Mouse (Mus musculus) embryonic facial prominence, embryonic 12.5 days (tissue): ENCODE measurements around the gene P4ha1. TPM values are rescaled to one million over a fixed set of nuclear protein-coding genes. Genes with fewer than 3 reads are reported as not detected.
"Not testable (repeated sequence)": the region's sequence is repeated elsewhere in the genome, so short reads cannot be mapped to it uniquely, and the experiment has no call there.

Source experiments
- ATAC-seq: fragments of 200-750 bp; cut with Nextera tagmentation; 2 replicates; pipeline ENCODE4 v1.8.0; 2017; ENCODE audit not compliant: insufficient number of reproducible peaks, insufficient read depth, low FRiP score, low TSS enrichment
- H3K27ac ChIP-seq: fragments of 300-500 bp; sonication (generic); 2 replicates; pipeline ENCODE4 v1.5.1; 2016; ENCODE audit warnings: mild to moderate bottlenecking
- H3K27me3 ChIP-seq: fragments of 300-500 bp; sonication (generic); 2 replicates; pipeline ENCODE4 v1.6.1; 2016; ENCODE audit warnings: mild to moderate bottlenecking, moderate library complexity
- H3K36me3 ChIP-seq: fragments of 300-500 bp; sonication (generic); 2 replicates; pipeline ENCODE4 v1.6.1; 2016; ENCODE audit warnings: mild to moderate bottlenecking
- H3K4me1 ChIP-seq: fragments of 300-500 bp; sonication (generic); 2 replicates; pipeline ENCODE4 v1.6.1; 2016
- H3K4me2 ChIP-seq: fragments of 300-500 bp; sonication (generic); replicated peaks from 2 replicates; pipeline ENCODE4 v1.6.1; 2016; ENCODE audit warnings: mild to moderate bottlenecking, moderate library complexity
- H3K4me3 ChIP-seq: fragments of 300-500 bp; sonication (generic); 2 replicates; pipeline ENCODE4 v1.5.1; 2016; ENCODE audit warnings: mild to moderate bottlenecking
- H3K9ac ChIP-seq: fragments of 300-500 bp; sonication (generic); 2 replicates; pipeline ENCODE4 v1.6.1; 2016; ENCODE audit warnings: mild to moderate bottlenecking, moderate library complexity
- H3K9me3 ChIP-seq: fragments of 300-500 bp; sonication (generic); 2 replicates; pipeline ENCODE4 v1.6.1; 2016; ENCODE audit warnings: mild to moderate bottlenecking, moderate library complexity
- WGBS: fragments of 180-500 bp; shearing (Covaris S2); methylation state at CpG from one replicate; pipeline ENCODE4 v1.1.7; 2016; 5-methylcytosine and 5-hydroxymethylcytosine counted together
- polyA plus RNA-seq: library from polyadenylated mRNA; unstranded; fragments of >200 nt; fragmentation: Nextera tagmentation; extraction: Ambion mirVana; gene quantifications from 2 replicates; pipeline ENCODE4 v1.2.1, GENCODE M21; 2016

P4ha1 gene
- polyA plus RNA-seq, 1 experiment from 2014 or later: 61.2 TPM

- WGBS: 25% methylated on average over 3 of the region's 3 CpGs
- Histone ChIP-seq H3K27ac (no peak overlapping the region), H3K4me1 (no peaks in the 10 kb centered on the region), H3K9me3 (0 out of 2 replicates have a peak, but pooled peaks cover 3% of the 10 kb centered on the region), H3K4me2 (no peak overlapping the region), H3K4me3 (no peak overlapping the region), H3K27me3 (no peaks in the 10 kb centered on the region), H3K36me3 (0 out of 2 replicates have a peak, but pooled peaks cover 5% of the 10 kb centered on the region), H3K9ac (no peak overlapping the region)
- no peak for ATAC-seq
These were observed 56.8 kb downstream of the P4ha1 start for GRCm38 (mm10) chr10:59379927-59380326.

- Histone ChIP-seq H3K4me3 (no peak overlapping the region), H3K4me2 (no peak overlapping the region), H3K36me3 (0 out of 2 replicates have a peak, but pooled peaks cover 5% of the 10 kb centered on the region), H3K27ac (no peak overlapping the region), H3K27me3 (no peaks in the 10 kb centered on the region), H3K9ac (no peak overlapping the region), H3K4me1 (no peaks in the 10 kb centered on the region), H3K9me3 (0 out of 2 replicates have a peak, but pooled peaks cover 3% of the 10 kb centered on the region)
- ATAC-seq: 0 out of 2 replicates have a peak, but pooled peaks have one; percentile 56
- WGBS: 53% methylated on average over 2 of the region's 2 CpGs
These were observed 57.3 kb downstream of the P4ha1 start for GRCm38 (mm10) chr10:59380411-59380821.

DNA sequence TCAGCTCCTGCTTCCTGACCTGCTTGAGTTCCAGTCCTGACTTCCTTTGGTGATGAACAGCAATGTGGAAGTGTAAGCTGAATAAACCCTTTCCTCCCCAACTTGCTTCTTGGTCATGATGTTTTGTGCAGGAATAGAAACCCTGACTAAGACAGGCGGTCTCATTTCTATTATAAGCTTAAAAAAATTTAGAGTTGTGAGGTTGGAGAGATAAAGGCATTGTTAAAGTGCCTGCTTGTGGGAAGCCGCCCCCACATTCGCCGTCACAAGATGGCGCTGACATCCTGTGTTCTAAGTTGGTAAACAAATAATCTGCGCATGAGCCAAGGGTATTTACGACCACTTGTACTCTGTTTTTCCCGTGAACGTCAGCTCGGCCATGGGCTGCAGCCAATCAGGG lies 58.5 kb downstream of the P4ha1 start:
- H3K4me1 ChIP-seq, H3K4me3 ChIP-seq, H3K4me2 ChIP-seq, H3K9me3 ChIP-seq, H3K36me3 ChIP-seq, H3K9ac ChIP-seq, H3K27me3 ChIP-seq, H3K27ac ChIP-seq, ATAC-seq: not testable (repeated sequence)
- 82% methylated on average over 7 of the region's 10 CpGs for WGBS

DNA sequence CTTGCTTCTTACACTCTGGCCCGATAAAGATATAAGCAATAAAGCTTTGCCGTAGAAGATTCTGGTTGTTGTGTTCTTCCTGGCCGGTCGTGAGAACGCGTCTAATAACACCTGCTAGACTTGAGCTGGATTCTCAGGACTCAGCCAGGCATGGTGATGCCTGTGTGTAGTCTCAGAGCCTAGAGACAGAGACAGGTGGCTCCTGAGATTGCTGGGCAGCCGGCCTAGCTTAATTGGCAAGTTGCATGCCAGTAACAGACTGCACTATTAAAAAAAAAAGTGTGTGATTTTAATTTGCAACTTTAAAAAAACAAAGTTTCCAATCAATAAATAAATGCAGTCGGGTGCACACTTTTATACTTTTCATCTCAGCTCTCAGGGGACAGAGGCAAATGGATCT lies 63.9 kb downstream of the P4ha1 start:
- H3K4me1 ChIP-seq: no peaks in the 10 kb centered on the region
- H3K9me3 ChIP-seq: 0 out of 2 replicates have a peak, but pooled peaks cover 12% of the 10 kb centered on the region
- no peak for ATAC-seq
- H3K4me3 ChIP-seq: no peak overlapping the region
- no peak overlapping the region for H3K9ac ChIP-seq
- WGBS: 89% methylated on average over 8 of the region's 8 CpGs
- no peaks in the 10 kb centered on the region for H3K27me3 ChIP-seq
- H3K27ac ChIP-seq: no peak overlapping the region
- H3K4me2 ChIP-seq: no peak overlapping the region
- H3K36me3 ChIP-seq: no peaks in the 10 kb centered on the region

DNA sequence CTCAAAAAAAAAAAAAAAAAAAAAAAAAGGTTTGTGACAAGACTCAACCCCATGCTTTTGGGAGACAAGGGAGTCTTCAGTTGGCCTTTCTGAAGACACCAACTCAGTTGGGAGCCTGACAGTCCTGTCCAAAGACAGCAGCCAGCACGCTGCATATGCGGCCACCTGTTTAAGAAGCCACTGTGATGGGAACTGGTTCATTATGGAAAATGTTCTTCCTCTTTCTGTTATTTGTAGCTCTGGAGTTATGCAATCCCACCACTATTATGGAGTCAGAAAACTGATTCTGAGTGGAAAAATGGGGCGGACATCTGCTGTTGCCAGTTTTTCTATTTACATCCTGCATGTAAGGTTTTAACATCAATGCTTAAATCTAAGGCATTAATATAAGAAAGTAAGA lies 66.6 kb downstream of the P4ha1 start:
- no peak overlapping the region for H3K4me3 ChIP-seq
- H3K4me2 ChIP-seq: no peak overlapping the region
- no peaks in the 10 kb centered on the region for H3K36me3 ChIP-seq
- WGBS: 95% methylated on average over 3 of the region's 3 CpGs
- H3K9me3 ChIP-seq: 0 out of 2 replicates have a peak, but pooled peaks cover 12% of the 10 kb centered on the region
- H3K27me3 ChIP-seq: no peaks in the 10 kb centered on the region
- H3K27ac ChIP-seq: no peak overlapping the region
- no peaks in the 10 kb centered on the region for H3K4me1 ChIP-seq
- no peak overlapping the region for H3K9ac ChIP-seq
- no peak for ATAC-seq

DNA sequence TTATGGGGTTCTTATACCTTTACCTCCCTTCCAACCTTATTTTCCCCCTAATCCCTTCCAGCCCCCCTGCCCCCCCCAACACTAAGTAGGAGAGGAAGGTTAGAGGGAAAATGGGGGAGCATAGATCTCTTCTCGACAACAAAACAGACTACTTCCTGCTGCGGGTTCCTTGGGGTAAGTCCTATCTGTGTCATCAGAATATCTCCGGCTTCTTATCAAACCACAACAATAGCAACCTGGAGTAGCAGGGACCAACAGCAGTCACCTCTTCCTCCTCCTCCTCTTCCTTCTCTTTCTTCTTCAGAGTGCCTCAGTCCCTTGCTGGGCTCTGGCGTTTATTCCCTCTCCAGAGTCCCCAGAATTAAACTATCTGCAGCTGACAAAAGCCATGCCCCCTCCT lies 68.8 kb downstream of the P4ha1 start:
- no peaks in the 10 kb centered on the region for H3K4me1 ChIP-seq
- H3K4me3 ChIP-seq: no peak overlapping the region
- no peaks in the 10 kb centered on the region for H3K27me3 ChIP-seq
- no peak overlapping the region for H3K4me2 ChIP-seq
- 0 out of 2 replicates have a peak, but pooled peaks cover 12% of the 10 kb centered on the region for H3K9me3 ChIP-seq
- no peaks in the 10 kb centered on the region for H3K36me3 ChIP-seq
- 74% methylated on average over 4 of the region's 4 CpGs for WGBS
- ATAC-seq: no peak
- no peak overlapping the region for H3K9ac ChIP-seq
- no peak overlapping the region for H3K27ac ChIP-seq

GRCm38 (mm10) chr10:59395461-59395860 lies 72.4 kb downstream of the P4ha1 start, which contains the start of gene Gm10273:
Gene Gm10273, plus strand, starts transcription at chr10:59395632.
- not testable (repeated sequence) for ATAC-seq, H3K4me2 ChIP-seq, H3K36me3 ChIP-seq, H3K9ac ChIP-seq, H3K4me3 ChIP-seq, H3K27me3 ChIP-seq, H3K9me3 ChIP-seq, H3K4me1 ChIP-seq, H3K27ac ChIP-seq
- 85% methylated on average over 12 of the region's 25 CpGs for WGBS

DNA sequence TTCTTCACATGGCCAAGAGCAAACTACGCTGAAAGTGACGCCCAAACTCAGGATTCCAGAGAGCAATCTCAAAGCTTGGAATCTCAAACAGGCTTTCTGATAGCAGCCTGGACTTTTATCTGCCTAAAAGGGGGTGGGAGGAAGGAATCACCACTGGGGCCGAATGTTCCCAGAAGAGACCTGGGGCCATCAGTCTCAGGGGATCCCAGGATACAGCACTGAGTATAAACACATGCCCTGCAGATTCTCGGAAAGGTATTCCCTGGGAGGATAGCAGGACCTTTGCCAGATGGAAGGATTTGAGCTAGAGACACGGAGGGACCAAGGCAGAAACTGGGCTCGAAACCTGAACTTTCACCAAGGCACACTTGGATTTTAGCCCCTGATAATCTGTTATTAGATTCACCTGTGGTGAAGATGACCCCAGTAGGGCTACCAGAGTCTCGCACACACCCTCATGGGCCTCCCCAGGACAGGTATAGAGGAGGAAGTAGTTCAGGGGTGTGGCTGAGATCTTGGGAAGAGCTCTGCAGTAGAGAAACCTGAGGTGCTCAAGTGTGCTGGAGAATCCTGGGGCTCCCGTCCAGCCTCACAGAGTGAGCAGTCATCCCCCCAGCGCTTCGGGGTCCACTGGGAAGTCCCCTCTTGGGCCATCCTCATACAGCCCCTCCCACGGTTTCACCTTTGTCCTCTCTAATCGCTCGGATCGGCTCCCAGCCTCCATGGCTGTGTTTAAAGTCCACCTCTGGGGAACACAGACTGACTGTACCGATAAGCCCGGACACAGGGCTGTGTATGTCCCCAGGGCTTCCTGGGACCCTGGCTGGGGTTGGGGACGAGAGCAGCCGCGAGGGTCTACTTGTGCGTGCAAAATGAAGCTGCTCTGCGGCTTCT lies 80.0 kb downstream of the P4ha1 start, which contains the start of gene Pla2g12b:
Gene Pla2g12b, plus strand, starts transcription at position 762 of the 894 bp plus-strand sequence.
- WGBS: 61% methylated on average over 21 of the region's 21 CpGs
- Histone ChIP-seq H3K27ac (no peak within 1 kb of the TSS), H3K36me3 (no peaks in the 10 kb centered on the region), H3K4me3 (no peak within 1 kb of the TSS), H3K27me3 (no peaks in the 10 kb centered on the region), H3K9me3 (no peaks in the 10 kb centered on the region), H3K4me2 (no peak within 1 kb of the TSS), H3K9ac (no peak within 1 kb of the TSS), H3K4me1 (0 out of 2 replicates have a peak, but pooled peaks cover 6% of the 10 kb centered on the region)
- ATAC-seq: no peak

GRCm38 (mm10) chr10:59403793-59404149 lies 80.7 kb downstream of the P4ha1 start:
- H3K27ac ChIP-seq: no peak overlapping the region
- no peaks in the 10 kb centered on the region for H3K36me3 ChIP-seq
- no peak overlapping the region for H3K9ac ChIP-seq
- no peaks in the 10 kb centered on the region for H3K9me3 ChIP-seq
- no peak for ATAC-seq
- 61% methylated on average over 10 of the region's 10 CpGs for WGBS
- H3K4me2 ChIP-seq: no peak overlapping the region
- H3K4me1 ChIP-seq: 0 out of 2 replicates have a peak, but pooled peaks cover 9% of the 10 kb centered on the region
- H3K4me3 ChIP-seq: no peak overlapping the region
- H3K27me3 ChIP-seq: no peaks in the 10 kb centered on the region

GRCm38 (mm10) chr10:59408499-59408898 lies 85.4 kb downstream of the P4ha1 start:
- H3K27me3 ChIP-seq: no peaks in the 10 kb centered on the region
- H3K9ac ChIP-seq: no peak overlapping the region
- WGBS: 62% methylated on average over 6 of the region's 6 CpGs
- no peak overlapping the region for H3K4me3 ChIP-seq
- no peaks in the 10 kb centered on the region for H3K36me3 ChIP-seq
- H3K27ac ChIP-seq: no peak overlapping the region
- H3K9me3 ChIP-seq: no peaks in the 10 kb centered on the region
- 0 out of 2 replicates have a peak, but pooled peaks cover 9% of the 10 kb centered on the region for H3K4me1 ChIP-seq
- no peak overlapping the region for H3K4me2 ChIP-seq
- ATAC-seq: no peak

DNA sequence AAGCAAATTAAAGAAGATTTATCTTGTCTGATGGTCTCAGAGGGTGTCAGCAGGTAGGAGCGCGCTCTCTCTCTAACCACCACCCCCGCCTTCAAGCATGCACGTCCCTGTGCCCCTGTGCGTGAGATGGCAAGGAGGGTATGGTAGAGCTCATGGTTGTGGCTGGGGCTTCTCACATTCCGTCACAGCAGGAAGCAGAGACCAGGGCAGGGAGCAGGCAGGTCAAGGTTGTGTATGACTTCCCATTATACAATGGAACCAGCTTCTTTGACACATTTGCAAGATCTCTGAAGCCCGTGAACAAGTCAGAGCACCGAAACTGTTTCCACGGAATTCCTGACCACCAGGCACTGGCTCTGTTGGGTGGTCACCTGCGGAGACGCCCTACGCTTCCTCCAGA lies 87.2 kb downstream of the P4ha1 start:
- no peaks in the 10 kb centered on the region for H3K27me3 ChIP-seq

GRCm38 (mm10) chr10:59413711-59414110 lies 90.6 kb downstream of the P4ha1 start:
- Histone ChIP-seq H3K9me3 (no peaks in the 10 kb centered on the region), H3K36me3 (no peaks in the 10 kb centered on the region), H3K4me1 (0 out of 2 replicates have a peak, but pooled peaks cover 2% of the 10 kb centered on the region), H3K9ac (no peak overlapping the region), H3K27ac (no peak overlapping the region), H3K4me3 (no peak overlapping the region), H3K4me2 (no peak overlapping the region), H3K27me3 (no peaks in the 10 kb centered on the region)
- WGBS: 94% methylated on average over 4 of the region's 4 CpGs
- ATAC-seq: no peak

More for the DNA sequence above, 87.2 kb downstream of the P4ha1 start:
- Histone ChIP-seq H3K9ac (no peak overlapping the region), H3K4me3 (no peak overlapping the region), H3K4me2 (no peak overlapping the region), H3K27ac (no peak overlapping the region), H3K4me1 (0 out of 2 replicates have a peak, but pooled peaks cover 4% of the 10 kb centered on the region), H3K36me3 (no peaks in the 10 kb centered on the region), H3K9me3 (no peaks in the 10 kb centered on the region)
- ATAC-seq: no peak
- 75% methylated on average over 12 of the region's 12 CpGs for WGBS
